Mouse (Mus musculus) limb, embryonic 14.5 days (tissue): ENCODE results near the gene Usp7. TPM values are rescaled to one million over a fixed set of nuclear protein-coding genes. Genes with fewer than 3 reads are reported as not detected.

Source experiments
- ATAC-seq: fragments of 200-750 bp; cut with Nextera tagmentation; 2 replicates; pipeline ENCODE4 v1.8.0; 2017; ENCODE audit warnings: low read depth, moderate number of reproducible peaks, moderate TSS enrichment; ENCODE audit not compliant: low FRiP score
- DNase-seq: peaks from one replicate; pipeline ENCODE4 v3.0.0-alpha.2; 2015; ENCODE audit warnings: low spot score
- H3K27ac ChIP-seq: fragments of 300-500 bp; sonication (generic); replicated peaks from 2 replicates; pipeline ENCODE4 v1.5.1; 2014; ENCODE audit warnings: low read depth, mild to moderate bottlenecking, low read length, moderate library complexity, mixed read lengths
- H3K27me3 ChIP-seq: fragments of 300-500 bp; sonication (generic); 2 replicates; pipeline ENCODE4 v1.6.1; 2014; ENCODE audit warnings: low read length, mixed read lengths; ENCODE audit not compliant: control insufficient read depth, insufficient read depth
- H3K36me3 ChIP-seq: fragments of 300-500 bp; sonication (generic); 2 replicates; pipeline ENCODE4 v1.6.1; 2014; ENCODE audit warnings: mild to moderate bottlenecking, low read length, moderate library complexity, mixed read lengths; ENCODE audit not compliant: control insufficient read depth, insufficient read depth
- H3K4me1 ChIP-seq: fragments of 300-500 bp; sonication (generic); 2 replicates; pipeline ENCODE4 v1.6.1; 2014; ENCODE audit warnings: antibody characterized with exemption, low read length, mixed read lengths; ENCODE audit not compliant: control insufficient read depth, insufficient read depth
- H3K4me2 ChIP-seq: fragments of 300-500 bp; sonication (generic); replicated peaks from 2 replicates; pipeline ENCODE4 v1.6.1; 2014; ENCODE audit warnings: low read depth, mild to moderate bottlenecking, low read length, moderate library complexity; ENCODE audit not compliant: severe bottlenecking
- H3K4me3 ChIP-seq: fragments of 300-500 bp; sonication (generic); replicated peaks from 2 replicates; pipeline ENCODE4 v1.5.1; 2014; ENCODE audit warnings: low read length
- H3K9ac ChIP-seq: fragments of 300-500 bp; sonication (generic); 2 replicates; pipeline ENCODE4 v1.6.1; 2014; ENCODE audit warnings: mild to moderate bottlenecking, low read depth, low read length, moderate library complexity; ENCODE audit not compliant: severe bottlenecking
- H3K9me3 ChIP-seq: fragments of 300-500 bp; sonication (generic); 2 replicates; pipeline ENCODE4 v1.6.1; 2016; ENCODE audit warnings: low read length; ENCODE audit not compliant: control insufficient read depth
- POLR2A ChIP-seq: fragments of 200-500 bp; IDR thresholded peaks from 2 replicates; pipeline ENCODE4 v1.8.0; 2012; ENCODE audit warnings: inconsistent platforms, mild to moderate bottlenecking, moderate library complexity, borderline replicate concordance; ENCODE audit not compliant: insufficient read depth, insufficient read length; ENCODE audit errors: extremely low read depth
- WGBS: fragments of 180-500 bp; shearing (Covaris S2); extraction: QIAGEN DNeasy Blood & Tissue Kit; methylation state at CpG from one replicate; pipeline ENCODE4 v1.1.7; 2014; 5-methylcytosine and 5-hydroxymethylcytosine counted together
- polyA plus RNA-seq, 2 experiments: library from polyadenylated mRNA; depleted of rRNA in 1 of 2; stranded (reverse) in 1 of 2; unstranded in 1 of 2; fragments of >200 nt; fragmentation: Nextera tagmentation in 1 of 2; extraction: Ambion mirVana in 1 of 2; gene quantifications; 2 replicates each; pipeline versions ENCODE4 v1.2.1 to v1.2.3; 2012 to 2014

Gene Usp7
- polyA plus RNA-seq, 2 experiments, result 47.1 to 104 TPM

DNA sequence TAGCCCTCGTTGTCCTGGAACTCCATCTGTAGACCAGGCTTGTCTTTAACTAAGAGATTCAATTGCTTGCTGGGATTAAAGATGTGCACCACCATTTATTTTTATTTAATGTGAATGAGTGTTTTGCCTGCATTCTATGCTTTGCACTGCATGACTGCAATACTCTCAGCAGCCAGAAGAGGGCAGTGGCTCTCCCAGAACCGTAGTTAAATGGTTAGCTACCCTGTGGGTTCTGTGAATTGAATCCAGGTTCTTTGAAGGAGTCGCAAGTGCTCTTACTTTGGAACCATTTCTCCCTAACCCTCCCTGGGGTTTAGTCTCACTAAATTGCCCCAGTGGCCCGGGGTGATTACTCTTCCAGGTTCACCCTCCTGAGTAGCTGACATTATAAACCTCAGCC, 14.6 kb upstream of the Usp7 start:
- no peak overlapping the region for H3K4me2 ChIP-seq
- H3K4me1 ChIP-seq, result no peaks in the 10 kb centered on the region
- no peak overlapping the region for H3K4me3 ChIP-seq
- 24% methylated on average over 4 of the region's 4 CpGs for WGBS
- no peak for ATAC-seq
- H3K27ac ChIP-seq, result no peak overlapping the region
- H3K36me3 ChIP-seq, result no peaks in the 10 kb centered on the region
- no peaks in the 10 kb centered on the region for H3K27me3 ChIP-seq
- DNase-seq, result no peak
- H3K9ac ChIP-seq, result no peak overlapping the region
- TF ChIP-seq POLR2A, result no peak
- no peaks in the 10 kb centered on the region for H3K9me3 ChIP-seq

DNA sequence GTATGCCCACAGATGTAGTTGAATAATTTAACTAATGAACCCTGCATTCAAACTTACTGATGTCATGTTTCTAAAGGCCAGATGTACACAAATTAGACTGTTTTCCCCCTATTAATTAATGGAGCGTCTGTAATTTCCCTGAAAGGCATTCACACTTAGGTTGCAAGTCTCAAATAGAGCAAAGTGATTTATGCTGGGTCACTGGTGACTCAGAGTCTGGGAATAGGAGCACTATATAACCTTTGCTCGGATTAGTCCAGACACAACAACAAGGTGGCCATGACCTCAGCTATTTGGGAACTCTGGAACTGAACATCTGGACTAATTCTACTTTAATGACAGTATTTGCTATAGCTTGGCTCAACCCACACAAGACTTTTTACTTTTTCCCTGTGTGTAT, 3.8 kb upstream of the Usp7 start:
- H3K36me3 ChIP-seq, result no peaks in the 10 kb centered on the region
- H3K9ac ChIP-seq, result no peak overlapping the region
- no peak for ATAC-seq
- WGBS, result 35% methylated on average over 2 of the region's 2 CpGs
- H3K27me3 ChIP-seq, result no peaks in the 10 kb centered on the region
- no peak for DNase-seq
- no peak for TF ChIP-seq POLR2A
- H3K4me2 ChIP-seq, result no peak overlapping the region
- H3K9me3 ChIP-seq, result no peaks in the 10 kb centered on the region
- H3K4me1 ChIP-seq, result no peaks in the 10 kb centered on the region
- no peak overlapping the region for H3K27ac ChIP-seq
- H3K4me3 ChIP-seq, result no peak overlapping the region

GRCm38 (mm10) chr16:8794952-8795351, 2.8 kb upstream of the Usp7 start:
- DNase-seq, result no peak
- Histone ChIP-seq H3K27me3 (no peaks in the 10 kb centered on the region), H3K4me3 (no peak overlapping the region), H3K27ac (no peak overlapping the region), H3K4me2 (no peak overlapping the region), H3K9me3 (no peaks in the 10 kb centered on the region), H3K4me1 (no peaks in the 10 kb centered on the region), H3K36me3 (no peaks in the 10 kb centered on the region), H3K9ac (no peak overlapping the region)
- ATAC-seq, result no peak
- no peak for TF ChIP-seq POLR2A
- WGBS, result 5% methylated on average over 3 of the region's 3 CpGs

- H3K36me3 ChIP-seq, result no peaks in the 10 kb centered on the region
- no peaks in the 10 kb centered on the region for H3K4me1 ChIP-seq
- DNase-seq, result no peak
- ATAC-seq, result no peak
- H3K9ac ChIP-seq, result no peak overlapping the region
- no peaks in the 10 kb centered on the region for H3K9me3 ChIP-seq
- no peak for TF ChIP-seq POLR2A
- H3K27ac ChIP-seq, result no peak overlapping the region
- no peaks in the 10 kb centered on the region for H3K27me3 ChIP-seq
- WGBS, result 81% methylated on average over 4 of the region's 4 CpGs
- H3K4me2 ChIP-seq, result no peak overlapping the region
- no peak overlapping the region for H3K4me3 ChIP-seq
Measured at GRCm38 (mm10) chr16:8790886-8791285, 1.2 kb downstream of the Usp7 start.

GRCm38 (mm10) chr16:8784753-8785152, 7.4 kb downstream of the Usp7 start:
- Histone ChIP-seq H3K4me3 (no peak overlapping the region), H3K4me1 (no peaks in the 10 kb centered on the region), H3K36me3 (no peaks in the 10 kb centered on the region), H3K9me3 (no peaks in the 10 kb centered on the region), H3K9ac (no peak overlapping the region), H3K27me3 (no peaks in the 10 kb centered on the region), H3K4me2 (no peak overlapping the region), H3K27ac (no peak overlapping the region)
- no peak for DNase-seq
- 60% methylated on average over 3 of the region's 3 CpGs for WGBS
- TF ChIP-seq POLR2A, result no peak
- no peak for ATAC-seq
